Mouse (Mus musculus) heart, embryonic 15.5 days (tissue): ENCODE measurements around the gene Cbx2. TPM values are rescaled to one million over a fixed set of nuclear protein-coding genes. Genes with fewer than 3 reads are reported as not detected.

Experiments
- ATAC-seq: fragments of 200-750 bp; cut with Nextera tagmentation; replicated peaks from 2 replicates; pipeline ENCODE4 v1.8.0; 2017; ENCODE audit warnings: low read depth, moderate TSS enrichment; ENCODE audit not compliant: insufficient number of reproducible peaks, insufficient read depth, low FRiP score
- H3K27ac ChIP-seq: fragments of 300-500 bp; sonication (generic); 2 replicates; pipeline ENCODE4 v1.5.1; 2015; ENCODE audit warnings: mild to moderate bottlenecking, inconsistent platforms
- H3K27me3 ChIP-seq: fragments of 300-500 bp; sonication (generic); 2 replicates; pipeline ENCODE4 v1.6.1; 2015; ENCODE audit warnings: inconsistent platforms
- H3K36me3 ChIP-seq: fragments of 300-500 bp; sonication (generic); 2 replicates; pipeline ENCODE4 v1.6.1; 2015; ENCODE audit warnings: mild to moderate bottlenecking, inconsistent platforms
- H3K4me1 ChIP-seq: fragments of 300-500 bp; sonication (generic); replicated peaks from 2 replicates; pipeline ENCODE4 v1.6.1; 2015; ENCODE audit warnings: inconsistent platforms
- H3K4me2 ChIP-seq: fragments of 300-500 bp; sonication (generic); 2 replicates; pipeline ENCODE4 v1.6.1; 2015; ENCODE audit warnings: inconsistent platforms, mild to moderate bottlenecking, moderate library complexity
- H3K4me3 ChIP-seq: fragments of 300-500 bp; sonication (generic); 2 replicates; pipeline ENCODE4 v1.5.1; 2015; ENCODE audit warnings: mild to moderate bottlenecking, inconsistent platforms
- H3K9ac ChIP-seq: fragments of 300-500 bp; sonication (generic); 2 replicates; pipeline ENCODE4 v1.6.1; 2015; ENCODE audit warnings: mild to moderate bottlenecking, inconsistent platforms
- H3K9me3 ChIP-seq: fragments of 300-500 bp; sonication (generic); replicated peaks from 2 replicates; pipeline ENCODE4 v1.6.1; 2016; ENCODE audit warnings: inconsistent platforms
- WGBS: fragments of 180-500 bp; shearing (Covaris S2); methylation state at CpG from one replicate; pipeline ENCODE4 v1.1.7; 2015; ENCODE audit warnings: mixed read lengths; 5-methylcytosine and 5-hydroxymethylcytosine counted together
- polyA plus RNA-seq: library from polyadenylated mRNA; unstranded; fragments of >200 nt; fragmentation: Nextera tagmentation; extraction: Ambion mirVana; gene quantifications from 2 replicates; pipeline ENCODE4 v1.2.1, GENCODE M21; 2015

Cbx2 gene
- polyA plus RNA-seq, 1 experiment from 2014 or later, result 11.6 TPM

GRCm38 (mm10) chr11:118997182-118997581 lies 25.6 kb upstream of the Cbx2 start:
- peaks cover 61% of the 10 kb centered on the region for H3K27me3 ChIP-seq
- H3K9ac ChIP-seq, result no peak overlapping the region
- no peak overlapping the region for H3K4me3 ChIP-seq
- H3K36me3 ChIP-seq, result no peaks in the 10 kb centered on the region
- no peak overlapping the region for H3K27ac ChIP-seq
- no peaks in the 10 kb centered on the region for H3K9me3 ChIP-seq
- peaks cover 11% of the 10 kb centered on the region for H3K4me1 ChIP-seq
- ATAC-seq, result no peak
- no peak overlapping the region for H3K4me2 ChIP-seq
- WGBS, result 65% methylated on average over 3 of the region's 3 CpGs

- 11% methylated on average over 30 of the region's 30 CpGs for WGBS
- no peak; the same call in 1 of the 2 replicates for ATAC-seq
- Histone ChIP-seq H3K36me3 (no peaks in the 10 kb centered on the region), H3K4me2 (peak overlapping the region; percentile 45), H3K27ac (no peak overlapping the region), H3K4me3 (peak overlapping the region; percentile 14; the same call in 1 of the 2 replicates), H3K9ac (no peak overlapping the region), H3K4me1 (peaks cover 11% of the 10 kb centered on the region), H3K27me3 (peaks cover 61% of the 10 kb centered on the region), H3K9me3 (no peaks in the 10 kb centered on the region)
Measured at GRCm38 (mm10) chr11:118998540-118999265, 24.1 kb upstream of the Cbx2 start.

DNA sequence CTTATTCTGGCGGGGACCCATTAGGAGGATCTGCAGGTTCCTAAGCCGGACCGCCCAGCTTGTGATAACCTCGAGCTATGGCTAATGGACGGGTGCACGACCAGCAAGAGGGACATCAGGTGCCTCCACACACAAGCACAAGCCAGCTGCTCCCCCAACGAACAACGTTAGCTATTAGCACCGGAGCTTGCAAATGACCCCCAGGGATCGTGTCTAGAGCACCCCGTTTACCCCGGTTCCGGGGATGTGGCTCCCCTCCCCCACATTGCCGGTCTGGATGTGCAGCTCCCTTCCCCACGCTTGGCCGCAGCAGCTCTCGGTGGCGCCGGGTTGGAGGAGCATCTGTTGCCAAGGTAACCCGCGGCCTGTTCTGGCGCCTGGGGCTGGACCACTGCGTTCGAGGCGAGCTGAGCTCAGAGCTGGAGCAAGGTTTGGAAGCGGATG lies 23.4 kb upstream of the Cbx2 start:
- Histone ChIP-seq H3K27me3 (peaks cover 57% of the 10 kb centered on the region), H3K27ac (no peak overlapping the region), H3K4me3 (no peak overlapping the region), H3K9me3 (no peaks in the 10 kb centered on the region), H3K9ac (no peak overlapping the region), H3K4me1 (peaks cover 11% of the 10 kb centered on the region), H3K36me3 (no peaks in the 10 kb centered on the region), H3K4me2 (no peak overlapping the region)
- ATAC-seq, result no peak
- WGBS, result 6% methylated on average over 26 of the region's 26 CpGs

DNA sequence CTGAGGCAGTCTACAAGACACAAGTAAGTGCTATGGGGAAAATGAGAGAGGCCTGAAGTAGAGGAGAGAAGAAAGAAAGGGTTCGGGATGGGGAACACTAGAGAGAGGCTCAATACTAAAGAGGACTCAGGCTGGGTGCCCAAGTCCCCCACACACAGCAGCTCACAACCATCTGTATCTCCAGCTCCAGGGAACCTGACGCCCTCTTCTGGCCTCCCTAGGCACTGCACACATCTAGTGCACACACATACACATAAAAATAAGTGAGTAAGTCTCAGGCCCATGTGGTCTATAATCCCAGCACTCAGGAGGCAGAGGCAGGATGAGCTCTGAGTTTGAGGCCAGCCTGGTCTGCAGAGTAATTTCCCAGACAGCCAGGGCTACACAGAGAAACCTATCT lies 21.9 kb upstream of the Cbx2 start:
- Histone ChIP-seq H3K27ac (no peak overlapping the region), H3K4me2 (no peak overlapping the region), H3K27me3 (peaks cover 46% of the 10 kb centered on the region), H3K4me3 (no peak overlapping the region), H3K9me3 (no peaks in the 10 kb centered on the region), H3K36me3 (no peaks in the 10 kb centered on the region), H3K4me1 (peaks cover 9% of the 10 kb centered on the region), H3K9ac (no peak overlapping the region)
- ATAC-seq, result no peak
- WGBS, result 52% methylated on average over 2 of the region's 2 CpGs

- Histone ChIP-seq H3K27ac (no peak overlapping the region), H3K4me1 (peaks cover 9% of the 10 kb centered on the region), H3K27me3 (peaks cover 39% of the 10 kb centered on the region), H3K4me2 (no peak overlapping the region), H3K9me3 (no peaks in the 10 kb centered on the region), H3K9ac (no peak overlapping the region), H3K36me3 (no peaks in the 10 kb centered on the region), H3K4me3 (no peak overlapping the region)
- 46% methylated on average over 4 of the region's 4 CpGs for WGBS
- ATAC-seq, result no peak
Measured at GRCm38 (mm10) chr11:119001493-119002128, 21.2 kb upstream of the Cbx2 start.

DNA sequence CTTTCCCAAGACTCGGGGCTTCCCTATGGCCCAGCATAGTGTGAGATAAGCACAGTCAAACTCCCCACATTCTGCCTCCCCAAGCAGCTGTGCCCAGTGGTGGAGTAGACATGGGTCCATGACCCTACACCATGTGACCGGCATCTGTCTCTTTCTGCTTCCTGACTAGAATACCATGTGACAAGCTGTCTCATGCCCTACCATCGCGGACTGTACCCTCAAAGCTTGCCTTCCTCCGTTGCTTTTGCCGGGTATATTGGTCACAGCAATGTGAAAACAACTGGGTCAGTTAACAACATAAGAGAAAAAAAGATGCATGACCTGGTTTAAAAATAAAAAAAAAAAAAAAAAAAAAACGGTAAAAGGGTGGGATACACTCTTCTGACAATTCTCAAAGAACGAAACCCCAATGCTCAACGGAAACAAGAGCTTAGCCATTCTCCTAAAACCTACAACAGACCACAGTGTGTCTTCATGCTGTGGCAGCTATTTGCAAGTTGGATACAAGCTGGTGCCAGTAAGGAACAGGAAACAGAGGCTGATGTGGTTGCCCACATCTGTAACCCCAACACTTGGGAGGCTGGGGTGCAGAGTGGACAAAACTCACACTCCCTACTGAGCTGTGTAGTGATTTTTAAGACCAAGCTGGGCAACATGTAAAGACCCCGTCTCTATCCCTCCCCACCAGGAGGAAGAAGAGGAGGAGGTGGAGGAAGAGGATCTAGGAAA lies 17.1 kb upstream of the Cbx2 start:
- no peak overlapping the region for H3K4me2 ChIP-seq
- H3K27ac ChIP-seq, result no peak overlapping the region
- no peak for ATAC-seq
- no peaks in the 10 kb centered on the region for H3K9me3 ChIP-seq
- H3K4me3 ChIP-seq, result no peak overlapping the region
- no peak overlapping the region for H3K9ac ChIP-seq
- WGBS, result 76% methylated on average over 10 of the region's 10 CpGs
- H3K27me3 ChIP-seq, result 0 out of 2 replicates have a peak, but pooled peaks cover 4% of the 10 kb centered on the region
- no peaks in the 10 kb centered on the region for H3K36me3 ChIP-seq
- H3K4me1 ChIP-seq, result no peaks in the 10 kb centered on the region

- WGBS, result 61% methylated on average over 3 of the region's 3 CpGs
- H3K27ac ChIP-seq, result no peak overlapping the region
- ATAC-seq, result no peak
- H3K4me1 ChIP-seq, result no peaks in the 10 kb centered on the region
- no peaks in the 10 kb centered on the region for H3K9me3 ChIP-seq
- H3K36me3 ChIP-seq, result no peaks in the 10 kb centered on the region
- no peak overlapping the region for H3K4me2 ChIP-seq
- H3K27me3 ChIP-seq, result 0 out of 2 replicates have a peak, but pooled peaks cover 4% of the 10 kb centered on the region
- H3K9ac ChIP-seq, result no peak overlapping the region
- no peak overlapping the region for H3K4me3 ChIP-seq
Measured at GRCm38 (mm10) chr11:119006462-119006861, 16.3 kb upstream of the Cbx2 start.

GRCm38 (mm10) chr11:119007461-119008456 lies 15.0 kb upstream of the Cbx2 start:
- no peak overlapping the region for H3K27ac ChIP-seq
- ATAC-seq, result no peak
- H3K4me2 ChIP-seq, result peak overlapping the region; percentile 55
- 18% methylated on average over 21 of the region's 21 CpGs for WGBS
- H3K36me3 ChIP-seq, result no peaks in the 10 kb centered on the region
- 0 out of 2 replicates have a peak, but pooled peaks cover 4% of the 10 kb centered on the region for H3K27me3 ChIP-seq
- H3K4me3 ChIP-seq, result peak overlapping the region; percentile 34
- H3K9ac ChIP-seq, result no peak overlapping the region; the same call in 1 of the 2 replicates
- H3K9me3 ChIP-seq, result no peaks in the 10 kb centered on the region
- H3K4me1 ChIP-seq, result no peaks in the 10 kb centered on the region

DNA sequence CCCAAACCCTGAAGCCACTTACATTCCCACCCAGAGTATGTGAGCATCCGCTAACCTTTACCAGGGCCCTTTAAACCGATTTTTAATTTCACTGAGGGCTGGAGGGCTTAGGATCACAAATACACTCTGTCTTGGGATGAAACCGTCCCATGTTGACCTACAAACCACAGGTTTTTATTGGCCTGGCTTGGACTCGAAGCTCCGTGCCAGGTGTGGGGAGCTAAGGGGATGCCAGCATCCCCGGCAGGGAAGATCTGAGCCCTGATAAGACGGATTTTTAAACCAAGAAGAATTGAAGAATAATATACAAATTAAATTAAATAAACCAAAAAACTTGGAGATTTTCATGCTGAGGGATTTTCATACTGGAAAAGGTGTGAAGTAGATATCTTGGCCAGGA lies 8.3 kb upstream of the Cbx2 start:
- Histone ChIP-seq H3K4me3 (no peak overlapping the region), H3K4me1 (no peaks in the 10 kb centered on the region), H3K9me3 (no peaks in the 10 kb centered on the region), H3K36me3 (no peaks in the 10 kb centered on the region), H3K4me2 (no peak overlapping the region), H3K9ac (no peak overlapping the region), H3K27me3 (no peaks in the 10 kb centered on the region; the same call in 1 of the 2 replicates), H3K27ac (no peak overlapping the region)
- ATAC-seq, result no peak
- WGBS, result 77% methylated on average over 7 of the region's 7 CpGs

DNA sequence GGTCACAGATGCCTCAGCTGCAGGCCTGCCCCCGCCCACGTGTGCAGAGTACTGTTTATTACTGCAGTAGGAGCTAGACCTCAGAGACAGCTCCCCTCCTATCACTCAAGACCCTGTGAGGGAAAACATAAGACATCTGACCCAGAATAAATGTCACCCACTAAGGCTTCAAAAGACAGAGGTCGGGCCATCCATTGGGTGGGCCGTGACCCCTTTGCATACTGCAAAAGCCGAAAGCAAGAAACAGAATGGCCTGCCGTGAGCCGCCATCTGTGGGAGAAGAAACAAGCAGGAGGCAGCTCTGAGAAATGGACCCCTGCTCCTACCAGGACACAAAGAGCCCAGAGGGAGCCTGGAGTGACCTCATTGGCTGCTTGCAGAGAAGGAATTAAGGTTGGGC lies 5.3 kb upstream of the Cbx2 start:
- no peak overlapping the region for H3K4me2 ChIP-seq
- H3K9me3 ChIP-seq, result no peaks in the 10 kb centered on the region
- H3K36me3 ChIP-seq, result no peaks in the 10 kb centered on the region
- H3K4me3 ChIP-seq, result no peak overlapping the region
- ATAC-seq, result no peak
- peaks cover 24% of the 10 kb centered on the region for H3K27me3 ChIP-seq
- no peak overlapping the region for H3K9ac ChIP-seq
- WGBS, result 79% methylated on average over 7 of the region's 7 CpGs
- no peak overlapping the region for H3K27ac ChIP-seq
- H3K4me1 ChIP-seq, result no peaks in the 10 kb centered on the region
